Mouse (Mus musculus): ENCODE measurements around the gene Spata31d1b. TPM values are rescaled to one million over a fixed set of nuclear protein-coding genes. Genes with fewer than 3 reads are reported as not detected.

Spata31d1b gene
- polyA plus RNA-seq, 1 experiment from 2014 or later, result 0.04 TPM

GRCm38 (mm10) chr13:59766786-59767515, 54.9 kb downstream of the Spata31d1b start:
- Histone ChIP-seq H3K4me1 (peaks cover 51% of the 10 kb centered on the region), H3K9ac (peak overlapping the region; percentile 17; the same call in 1 of the 2 replicates), H3K27ac (peak overlapping the region; percentile 80), H3K9me3 (replicated peaks) (no peaks in the 10 kb centered on the region), H3K36me3 (peaks cover 19% of the 10 kb centered on the region), H3K4me2 (peak overlapping the region; percentile 78), H3K27me3 (no peaks in the 10 kb centered on the region), H3K4me3 (replicated peaks) (peak overlapping the region; percentile 14)
- 45% methylated on average over 11 of the region's 11 CpGs for WGBS
- ATAC-seq (replicated peaks; ENCODE audit: low FRiP score), result no peak

GRCm38 (mm10) chr13:59768531-59768930, 56.4 kb downstream of the Spata31d1b start:
- Histone ChIP-seq H3K4me1 (peaks cover 51% of the 10 kb centered on the region), H3K36me3 (peaks cover 21% of the 10 kb centered on the region), H3K9ac (peak overlapping the region; percentile 92), H3K27me3 (no peaks in the 10 kb centered on the region), H3K4me2 (peak overlapping the region; percentile 78), H3K4me3 (replicated peaks) (peak overlapping the region; percentile 89), H3K27ac (peak overlapping the region; percentile 100; the same call in 1 of the 2 replicates), H3K9me3 (replicated peaks) (no peaks in the 10 kb centered on the region)
- WGBS, result 33% methylated on average over 13 of the region's 13 CpGs
- ATAC-seq (replicated peaks; ENCODE audit: low FRiP score), result no peak

Other genes starting within 250 kb of the Spata31d1b start
- gene Agtpbp1, start 127.1 kb upstream of the Spata31d1b start, polyA plus RNA-seq (2015; fragmentation: Nextera tagmentation; extraction: Ambion mirVana), result 12.5 and 13.3 TPM in 2 replicates
- 101 and 113 TPM in 2 replicates for gene Naa35, start 127.0 kb upstream of the Spata31d1b start, polyA plus RNA-seq (2015; fragmentation: Nextera tagmentation; extraction: Ambion mirVana)
- gene Golm1, start 36.5 kb upstream of the Spata31d1b start, polyA plus RNA-seq (2015; fragmentation: Nextera tagmentation; extraction: Ambion mirVana), result 37.9 and 40.5 TPM in 2 replicates
- not detected in 2 replicates for gene 4921517D22Rik, start 18.2 kb upstream of the Spata31d1b start, polyA plus RNA-seq (2015; fragmentation: Nextera tagmentation; extraction: Ambion mirVana)
- gene Spata31d1a, start 2.0 kb upstream of the Spata31d1b start, polyA plus RNA-seq (2015; fragmentation: Nextera tagmentation; extraction: Ambion mirVana), result 0.04 TPM in 1 of 2 replicates, not detected in the other
- gene Spata31d1d, start 19.5 kb downstream of the Spata31d1b start, polyA plus RNA-seq (2015; fragmentation: Nextera tagmentation; extraction: Ambion mirVana), result not detected in 2 replicates
- gene 1700014D04Rik, start 34.5 kb downstream of the Spata31d1b start, polyA plus RNA-seq (2015; fragmentation: Nextera tagmentation; extraction: Ambion mirVana), result not detected in 2 replicates
- 128 and 134 TPM in 2 replicates for gene Isca1, start 57.5 kb downstream of the Spata31d1b start, polyA plus RNA-seq (2015; fragmentation: Nextera tagmentation; extraction: Ambion mirVana)
- not detected in 2 replicates for gene Gm49354, start 70.0 kb downstream of the Spata31d1b start, polyA plus RNA-seq (2015; fragmentation: Nextera tagmentation; extraction: Ambion mirVana)
- gene Tut7, start 110.9 kb downstream of the Spata31d1b start, polyA plus RNA-seq (2015; fragmentation: Nextera tagmentation; extraction: Ambion mirVana), result 48.1 and 48.9 TPM in 2 replicates

Measured in kidney, embryonic 15.5 days (tissue).